26 mouse cellular contexts compared by ENCODE assay signal in the genomic region with DNA sequence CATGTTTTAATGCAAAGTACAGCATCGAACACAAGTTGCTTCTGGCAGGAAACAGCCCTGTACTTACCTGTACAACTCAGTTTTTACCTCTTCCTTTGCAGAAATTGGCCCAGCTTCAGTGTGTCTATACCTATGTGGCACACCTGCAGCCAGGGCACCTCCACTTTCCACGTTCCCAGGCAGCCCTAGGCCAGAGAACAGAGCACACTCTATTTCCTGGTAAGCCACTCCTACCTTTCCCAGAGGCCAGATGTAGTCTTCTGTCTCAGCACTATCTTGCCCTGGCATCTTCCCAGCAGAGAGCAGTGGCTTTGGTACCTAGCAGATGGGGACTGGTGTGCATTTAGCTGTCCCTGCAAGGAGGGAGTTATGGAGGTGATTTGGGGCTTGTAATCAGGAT.
A peak's percentile ranks its signal among the peaks of the same experiment; 100 is the strongest.
DNase-seq lines count a peak whose midpoint lies in the region; ATAC-seq lines count a peak whose summit lies in the region.
"Had no signal": no experiment of that assay in that cellular context is flagged by ENCODE, and none has a peak within 500 bp of the region (broad histone marks: within the 10 kb centered on the region; RNA-seq: fewer than 3 reads in every experiment).

No protein-coding gene starts in this region.

- no peak overlapping the region for H3K4me2 ChIP-seq in forebrain, embryonic 15.5 days (replicated peaks)
- H3K4me2 ChIP-seq in kidney, embryonic 16.5 days (replicated peaks; ENCODE audit: low read depth, low read length): no peak overlapping the region
- H3K4me2 ChIP-seq in limb, embryonic 15.5 days: no peak overlapping the region
- H3K4me2 ChIP-seq in liver, embryonic 12.5 days: no peak overlapping the region
- H3K4me2 ChIP-seq: embryonic facial prominence, embryonic 13.5 days; forebrain, embryonic 12.5 days; heart, embryonic 13.5 days; hindbrain, embryonic 14.5 days had no signal

- H3K27ac ChIP-seq in forebrain, embryonic 10.5 days: peak overlapping the region; percentile 16; the same call in 1 of the 2 replicates
- no peak overlapping the region for H3K27ac ChIP-seq in forebrain, embryonic 15.5 days (replicated peaks)
- H3K27ac ChIP-seq in kidney, embryonic 16.5 days (ENCODE audit: low read length): no peak overlapping the region
- H3K27ac ChIP-seq in limb, embryonic 15.5 days: peak overlapping the region; percentile 51; the same call in 1 of the 2 replicates
- H3K27ac ChIP-seq in liver, embryonic 12.5 days: no peak overlapping the region
- H3K27ac ChIP-seq: embryonic facial prominence, embryonic 13.5 days; forebrain, embryonic 12.5 days; heart, embryonic 10.5 days; heart, embryonic 13.5 days; hindbrain, embryonic 14.5 days had no signal

- H3K4me3 ChIP-seq in forebrain, embryonic 10.5 days: no peak overlapping the region
- H3K4me3 ChIP-seq in forebrain, embryonic 15.5 days: no peak overlapping the region
- no peak overlapping the region for H3K4me3 ChIP-seq in kidney, embryonic 16.5 days (ENCODE audit: low read length)
- no peak overlapping the region for H3K4me3 ChIP-seq in limb, embryonic 15.5 days
- no peak overlapping the region for H3K4me3 ChIP-seq in liver, embryonic 12.5 days
- H3K4me3 ChIP-seq: embryonic facial prominence, embryonic 13.5 days; forebrain, embryonic 12.5 days; heart, embryonic 10.5 days; heart, embryonic 13.5 days had no signal

- H3K36me3 ChIP-seq in forebrain, embryonic 10.5 days (replicated peaks): no peaks in the 10 kb centered on the region
- no peaks in the 10 kb centered on the region for H3K36me3 ChIP-seq in forebrain, embryonic 15.5 days
- no peaks in the 10 kb centered on the region for H3K36me3 ChIP-seq in kidney, embryonic 16.5 days (ENCODE audit: insufficient read depth, low read length)
- H3K36me3 ChIP-seq in limb, embryonic 15.5 days: no peaks in the 10 kb centered on the region
- H3K36me3 ChIP-seq in liver, embryonic 12.5 days: no peaks in the 10 kb centered on the region
- H3K36me3 ChIP-seq: embryonic facial prominence, embryonic 13.5 days; forebrain, embryonic 12.5 days; heart, embryonic 10.5 days; heart, embryonic 13.5 days had no signal

- H3K4me1 ChIP-seq in forebrain, embryonic 10.5 days: peaks cover 35% of the 10 kb centered on the region
- peaks cover 24% of the 10 kb centered on the region for H3K4me1 ChIP-seq in forebrain, embryonic 15.5 days
- no peaks in the 10 kb centered on the region for H3K4me1 ChIP-seq in kidney, embryonic 16.5 days (ENCODE audit: insufficient read depth, low read length)
- peaks cover 28% of the 10 kb centered on the region for H3K4me1 ChIP-seq in limb, embryonic 15.5 days
- no peaks in the 10 kb centered on the region for H3K4me1 ChIP-seq in liver, embryonic 12.5 days

- WGBS in forebrain, embryonic 10.5 days: 83% methylated on average over 2 of the region's 2 CpGs
- 82% methylated on average over 2 of the region's 2 CpGs for WGBS in forebrain, embryonic 15.5 days
- WGBS in kidney, embryonic 16.5 days: 85% methylated on average over 2 of the region's 2 CpGs
- 48% methylated on average over 2 of the region's 2 CpGs for WGBS in limb, embryonic 15.5 days
- 53% methylated on average over 2 of the region's 2 CpGs for WGBS in liver, embryonic 12.5 days (ENCODE audit: insufficient replicate concordance)

- no peak for DNase-seq in forebrain, embryonic 10.5 days (ENCODE audit: extremely low spot score, low spot score)
- DNase-seq in kidney, adult 9 months: peak; percentile 20
- peak; percentile 59 for DNase-seq in fat pad, adult 2 months (ENCODE audit: extremely low read depth, low read depth, low spot score)
- DNase-seq: adrenal gland, adult 2 months; adrenal gland, postnatal 25 days; cerebellum, adult 2 months; cerebellum, adult 9-11 months; cerebellum, postnatal 25 days; gastrocnemius, postnatal 10 days; gastrocnemius, postnatal 36 days; heart, adult 18-20 months; heart, postnatal 14 days; heart, postnatal 4 days had no signal

- H3K27me3 ChIP-seq in forebrain, embryonic 10.5 days (ENCODE audit: poor library complexity, severe bottlenecking): peaks cover 15% of the 10 kb centered on the region; the same call in 1 of the 2 replicates
- no peaks in the 10 kb centered on the region for H3K27me3 ChIP-seq in forebrain, embryonic 15.5 days
- H3K27me3 ChIP-seq in kidney, embryonic 16.5 days (ENCODE audit: insufficient read depth, low read length): no peaks in the 10 kb centered on the region
- H3K27me3 ChIP-seq in limb, embryonic 15.5 days: no peaks in the 10 kb centered on the region
- H3K27me3 ChIP-seq in liver, embryonic 12.5 days (replicated peaks): no peaks in the 10 kb centered on the region
- H3K27me3 ChIP-seq: embryonic facial prominence, embryonic 13.5 days; heart, embryonic 13.5 days; Patski had no signal

- ATAC-seq in forebrain, embryonic 15.5 days (replicated peaks): no peak
- ATAC-seq in kidney, embryonic 16.5 days (ENCODE audit: low FRiP score, low TSS enrichment): no peak
- no peak for ATAC-seq in limb, embryonic 15.5 days (ENCODE audit: insufficient number of reproducible peaks, low FRiP score, low TSS enrichment, low read depth)
- no peak for ATAC-seq in liver, embryonic 12.5 days
- ATAC-seq in cerebellum, adult (ENCODE audit: insufficient number of reproducible peaks, low FRiP score, low TSS enrichment): no peak
- ATAC-seq: forebrain, embryonic 16.5 days; intestine, postnatal 0 days; Patski had no signal

- H3K9ac ChIP-seq in forebrain, embryonic 15.5 days (replicated peaks): no peak overlapping the region
- H3K9ac ChIP-seq in kidney, embryonic 16.5 days (replicated peaks; ENCODE audit: low read length): no peak overlapping the region
- H3K9ac ChIP-seq in limb, embryonic 15.5 days: no peak overlapping the region
- no peak overlapping the region for H3K9ac ChIP-seq in liver, embryonic 12.5 days
- H3K9ac ChIP-seq: embryonic facial prominence, embryonic 13.5 days; forebrain, embryonic 12.5 days; heart, embryonic 13.5 days; hindbrain, embryonic 14.5 days had no signal

- peaks cover 3% of the 10 kb centered on the region; the same call in 1 of the 2 replicates for H3K9me3 ChIP-seq in forebrain, embryonic 10.5 days
- no peaks in the 10 kb centered on the region for H3K9me3 ChIP-seq in forebrain, embryonic 15.5 days
- H3K9me3 ChIP-seq in kidney, embryonic 16.5 days (ENCODE audit: low read length): no peaks in the 10 kb centered on the region
- no peaks in the 10 kb centered on the region for H3K9me3 ChIP-seq in limb, embryonic 15.5 days
- H3K9me3 ChIP-seq in liver, embryonic 12.5 days (replicated peaks): no peaks in the 10 kb centered on the region
- H3K9me3 ChIP-seq: heart, embryonic 10.5 days; heart, embryonic 13.5 days had no signal

Comparison
In these comparisons a context has a peak if more than half of its experiments do, and no peak if none do; other contexts are left out.
1. H3K27ac ChIP-seq: peak in forebrain, embryonic 10.5 days (single experiment) and limb, embryonic 15.5 days (single experiment); none in forebrain, embryonic 15.5 days (single experiment), kidney, embryonic 16.5 days (single experiment) and liver, embryonic 12.5 days (single experiment).